Mouse (Mus musculus) lung, adult 2 months (tissue): Measurements from ENCODE around the gene Rtl8c.
"Not testable (repeated sequence)": the region's sequence is repeated elsewhere in the genome, so short reads cannot be mapped to it uniquely, and the experiment has no call there.

Experiments used
- CTCF ChIP-seq: fragments of 200-500 bp; IDR thresholded peaks from 2 replicates; pipeline ENCODE4 v1.5.1; 2011; ENCODE audit warnings: mild to moderate bottlenecking, low read length, control low read depth; ENCODE audit not compliant: insufficient read depth
- POLR2A ChIP-seq: fragments of 200-500 bp; IDR thresholded peaks from 2 replicates; pipeline ENCODE4 v1.6.1; 2011; ENCODE audit warnings: low read depth, mild to moderate bottlenecking, control low read depth, low read length, borderline replicate concordance; ENCODE audit errors: extremely low read depth

GRCm38 (mm10) chrX:53581407-53581806 is 26.4 kb upstream of the Rtl8c start:
- TF ChIP-seq CTCF, POLR2A: not testable (repeated sequence)
